Mouse (Mus musculus): ENCODE results near the gene Sh3rf1. TPM values are rescaled to one million over a fixed set of nuclear protein-coding genes. Genes with fewer than 3 reads are reported as not detected.

The Sh3rf1 gene
- polyA plus RNA-seq, 1 experiment = 13.8 TPM

- no peak for TF ChIP-seq CTCF (IDR thresholded peaks at IDR 0.05; ENCODE audit: extremely low read depth, insufficient read depth, low read length)
- no peak for TF ChIP-seq POLR2A (IDR thresholded peaks at IDR 0.05; ENCODE audit: extremely low read depth, insufficient read depth, low read length)
- no peak overlapping the region for H3K27ac ChIP-seq (ENCODE audit: insufficient read depth, low read length)
- no peaks in the 10 kb centered on the region for H3K4me1 ChIP-seq (ENCODE audit: control insufficient read depth, insufficient read depth, low read length)
- no peak overlapping the region for H3K4me3 ChIP-seq (ENCODE audit: insufficient read depth, low read length)
These were observed 52.0 kb downstream of the Sh3rf1 start for GRCm38 (mm10) chr8:61275463-61276356.

- H3K27ac ChIP-seq (ENCODE audit: insufficient read depth, low read length) = no peak overlapping the region
- no peak overlapping the region for H3K4me3 ChIP-seq (ENCODE audit: insufficient read depth, low read length)
- TF ChIP-seq POLR2A (IDR thresholded peaks at IDR 0.05; ENCODE audit: extremely low read depth, insufficient read depth, low read length) (no peak), CTCF (IDR thresholded peaks at IDR 0.05; ENCODE audit: extremely low read depth, insufficient read depth, low read length) (no peak)
- no peaks in the 10 kb centered on the region for H3K4me1 ChIP-seq (ENCODE audit: control insufficient read depth, insufficient read depth, low read length)
These were observed 52.7 kb downstream of the Sh3rf1 start for GRCm38 (mm10) chr8:61276397-61276796.

DNA sequence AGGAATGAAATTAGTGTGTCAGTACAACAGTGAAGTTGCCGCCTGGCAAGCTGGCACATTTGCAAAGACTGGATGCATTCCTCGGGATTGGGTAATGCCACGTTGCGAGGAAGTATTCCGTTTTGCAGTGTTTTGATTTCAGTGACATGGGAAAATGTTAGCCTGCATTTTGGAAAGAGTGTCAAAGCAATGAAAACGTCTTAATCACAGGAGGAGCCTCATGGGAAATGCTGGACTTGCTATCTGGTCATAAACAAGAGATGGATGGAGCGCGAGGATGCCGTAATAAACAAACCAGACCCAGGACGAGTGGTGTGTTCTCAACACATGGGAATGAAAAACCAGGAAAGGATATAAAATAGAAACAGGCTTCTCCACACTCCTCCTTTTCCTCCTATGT, 55.4 kb downstream of the Sh3rf1 start:
- Histone ChIP-seq H3K4me1 (ENCODE audit: control insufficient read depth, insufficient read depth, low read length) (no peaks in the 10 kb centered on the region), H3K27ac (ENCODE audit: insufficient read depth, low read length) (no peak overlapping the region), H3K4me3 (ENCODE audit: insufficient read depth, low read length) (no peak overlapping the region)
- no peak for TF ChIP-seq POLR2A (IDR thresholded peaks at IDR 0.05; ENCODE audit: extremely low read depth, insufficient read depth, low read length)
- no peak for TF ChIP-seq CTCF (IDR thresholded peaks at IDR 0.05; ENCODE audit: extremely low read depth, insufficient read depth, low read length)

DNA sequence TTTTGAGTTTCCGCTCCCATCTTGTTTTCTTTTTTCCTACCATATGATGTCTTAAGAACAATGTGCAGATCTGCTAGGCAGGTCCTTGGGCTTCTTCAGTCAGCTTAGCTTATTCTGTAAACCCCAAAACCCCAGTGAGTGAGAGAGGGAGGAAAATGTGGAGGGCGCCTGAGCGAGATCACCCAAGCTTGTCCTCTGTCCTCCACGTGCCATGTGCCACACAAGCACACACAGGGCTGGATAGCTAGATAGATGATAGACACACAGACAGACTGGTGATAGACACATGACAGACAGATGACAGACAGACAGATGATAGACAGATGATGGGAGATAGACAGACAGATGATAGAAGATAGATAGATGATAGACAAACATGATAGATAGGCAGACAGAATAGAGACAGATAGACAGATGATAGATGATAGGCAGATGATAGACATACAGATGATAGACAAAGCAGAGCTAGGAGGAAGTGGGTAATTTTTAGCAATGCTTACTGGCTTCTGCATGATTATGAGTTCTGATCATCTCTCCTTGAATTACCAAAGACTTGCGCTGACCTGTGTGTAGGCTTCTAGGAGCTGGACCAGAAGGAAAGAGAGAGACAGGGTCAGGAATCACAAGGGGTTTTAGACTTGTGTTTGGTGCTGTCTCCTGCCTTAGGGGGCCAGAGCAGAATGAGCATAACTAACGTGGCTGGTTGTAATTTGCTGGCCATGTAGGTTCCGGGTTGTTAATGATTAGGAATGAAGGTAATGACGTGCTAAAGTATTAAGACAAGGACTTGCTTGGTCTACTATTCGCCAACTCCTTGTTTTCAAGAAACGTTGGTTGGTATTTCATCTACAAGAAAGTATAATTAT, 58.9 kb downstream of the Sh3rf1 start:
- Histone ChIP-seq H3K4me1 (ENCODE audit: control insufficient read depth, insufficient read depth, low read length) (0 out of 2 replicates have a peak, but pooled peaks cover 1% of the 10 kb centered on the region), H3K27ac (ENCODE audit: insufficient read depth, low read length) (no peak overlapping the region), H3K4me3 (ENCODE audit: insufficient read depth, low read length) (no peak overlapping the region)
- no peak for TF ChIP-seq POLR2A (IDR thresholded peaks at IDR 0.05; ENCODE audit: extremely low read depth, insufficient read depth, low read length)
- no peak for TF ChIP-seq CTCF (IDR thresholded peaks at IDR 0.05; ENCODE audit: extremely low read depth, insufficient read depth, low read length)

DNA sequence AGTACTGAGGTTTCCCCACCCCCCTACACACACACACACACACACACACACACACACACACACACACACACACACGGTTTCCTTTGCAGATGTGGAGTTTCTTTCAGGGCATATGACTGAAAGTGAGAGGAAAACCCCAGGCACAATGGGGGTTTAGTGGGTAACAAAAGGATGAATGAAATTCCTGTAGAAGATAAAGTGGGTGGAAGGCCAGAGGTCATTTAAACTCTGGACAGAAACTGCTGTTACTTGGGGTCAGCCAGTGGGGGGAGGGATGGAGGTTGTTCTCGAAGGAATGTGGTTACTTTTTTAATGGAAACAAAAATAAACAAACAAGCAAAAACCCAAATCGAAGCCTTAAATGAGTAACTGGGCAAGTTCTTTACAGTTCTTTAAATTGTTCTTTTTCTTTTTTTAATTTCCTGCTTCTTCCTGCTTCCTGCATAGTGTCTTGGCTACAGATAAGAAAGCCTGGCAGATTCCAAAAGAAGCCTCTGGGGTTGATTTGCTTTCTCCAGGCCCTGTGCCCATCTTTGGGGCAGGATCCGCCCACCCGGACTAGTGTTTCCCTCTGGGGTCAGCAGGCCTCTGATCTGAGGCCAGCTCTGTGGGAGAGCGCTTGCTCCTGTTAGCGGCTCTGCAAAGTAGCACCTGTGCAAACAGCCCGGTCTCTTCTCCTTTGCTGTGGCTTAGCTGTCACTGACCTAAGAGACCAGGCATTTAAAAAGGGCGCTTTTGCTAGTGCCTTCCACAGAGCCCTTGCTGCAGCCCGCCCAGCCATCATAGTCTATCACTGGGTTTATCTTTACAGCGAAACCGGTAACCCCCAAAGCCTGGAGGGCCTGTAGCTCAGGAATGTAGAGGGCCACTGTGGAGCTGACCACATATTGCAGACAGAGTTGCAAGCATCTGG, 59.8 kb downstream of the Sh3rf1 start:
- Histone ChIP-seq H3K4me1 (ENCODE audit: control insufficient read depth, insufficient read depth, low read length) (peaks cover 6% of the 10 kb centered on the region), H3K4me3 (ENCODE audit: insufficient read depth, low read length) (no peak overlapping the region), H3K27ac (ENCODE audit: insufficient read depth, low read length) (no peak overlapping the region)
- no peak for TF ChIP-seq POLR2A (IDR thresholded peaks at IDR 0.05; ENCODE audit: extremely low read depth, insufficient read depth, low read length)
- no peak for TF ChIP-seq CTCF (IDR thresholded peaks at IDR 0.05; ENCODE audit: extremely low read depth, insufficient read depth, low read length)

DNA sequence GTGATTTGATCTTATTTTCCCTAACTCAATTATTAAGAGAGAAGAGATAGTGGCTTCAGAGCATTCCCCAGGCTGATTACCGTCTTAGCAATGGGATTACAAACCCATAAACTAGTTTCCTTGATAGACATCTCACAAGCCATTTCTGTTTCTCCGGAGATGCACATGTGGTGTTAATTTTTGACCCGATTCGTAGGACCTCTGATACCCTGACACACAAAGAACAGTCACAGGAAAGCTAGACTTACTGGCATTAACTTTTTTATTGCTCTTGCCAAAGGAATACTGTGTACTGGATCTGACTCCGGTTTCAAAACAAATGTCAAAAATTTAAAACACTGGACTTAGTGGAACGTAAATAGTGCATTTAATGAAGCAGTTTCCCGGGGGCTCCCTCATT, 62.2 kb downstream of the Sh3rf1 start:
- Histone ChIP-seq H3K27ac (ENCODE audit: insufficient read depth, low read length) (no peak overlapping the region), H3K4me3 (ENCODE audit: insufficient read depth, low read length) (no peak overlapping the region), H3K4me1 (ENCODE audit: control insufficient read depth, insufficient read depth, low read length) (peaks cover 8% of the 10 kb centered on the region)
- TF ChIP-seq CTCF (IDR thresholded peaks at IDR 0.05; ENCODE audit: extremely low read depth, insufficient read depth, low read length) (no peak), POLR2A (IDR thresholded peaks at IDR 0.05; ENCODE audit: extremely low read depth, insufficient read depth, low read length) (no peak)

GRCm38 (mm10) chr8:61286394-61286793, 62.7 kb downstream of the Sh3rf1 start:
- no peak overlapping the region for H3K4me3 ChIP-seq (ENCODE audit: insufficient read depth, low read length)
- H3K27ac ChIP-seq (ENCODE audit: insufficient read depth, low read length) = no peak overlapping the region
- peaks cover 8% of the 10 kb centered on the region for H3K4me1 ChIP-seq (ENCODE audit: control insufficient read depth, insufficient read depth, low read length)
- TF ChIP-seq POLR2A (IDR thresholded peaks at IDR 0.05; ENCODE audit: extremely low read depth, insufficient read depth, low read length) (no peak), CTCF (IDR thresholded peaks at IDR 0.05; ENCODE audit: extremely low read depth, insufficient read depth, low read length) (no peak)

GRCm38 (mm10) chr8:61286795-61287385, 63.2 kb downstream of the Sh3rf1 start:
- Histone ChIP-seq H3K4me1 (ENCODE audit: control insufficient read depth, insufficient read depth, low read length) (peaks cover 8% of the 10 kb centered on the region), H3K4me3 (ENCODE audit: insufficient read depth, low read length) (no peak overlapping the region), H3K27ac (ENCODE audit: insufficient read depth, low read length) (no peak overlapping the region)

More at GRCm38 (mm10) chr8:61286795-61287385, 63.2 kb downstream of the Sh3rf1 start:
- TF ChIP-seq POLR2A (IDR thresholded peaks at IDR 0.05; ENCODE audit: extremely low read depth, insufficient read depth, low read length) (no peak), CTCF (IDR thresholded peaks at IDR 0.05; ENCODE audit: extremely low read depth, insufficient read depth, low read length) (no peak)

Measured in cortical plate, adult 2 months (tissue).